Mouse (Mus musculus) CD4-positive, CD25-positive, alpha-beta regulatory T cell, adult 2 months (primary cell): Measurements from ENCODE around the gene Tmem88.
A peak's percentile ranks its signal among the peaks of the same experiment; 100 is the strongest.

Source experiments
- DNase-seq: peaks from one replicate; pipeline ENCODE4 v3.0.0-alpha.2; 2012; ENCODE audit warnings: low read depth, low spot score

The Tmem88 gene

GRCm38 (mm10) chr11:69416509-69416908 lies 18.5 kb upstream of the Tmem88 start:
- DNase-seq, result no peak

- DNase-seq, result peak; percentile 61
Observed at GRCm38 (mm10) chr11:69415668-69416451, 17.8 kb upstream of the Tmem88 start.

DNA sequence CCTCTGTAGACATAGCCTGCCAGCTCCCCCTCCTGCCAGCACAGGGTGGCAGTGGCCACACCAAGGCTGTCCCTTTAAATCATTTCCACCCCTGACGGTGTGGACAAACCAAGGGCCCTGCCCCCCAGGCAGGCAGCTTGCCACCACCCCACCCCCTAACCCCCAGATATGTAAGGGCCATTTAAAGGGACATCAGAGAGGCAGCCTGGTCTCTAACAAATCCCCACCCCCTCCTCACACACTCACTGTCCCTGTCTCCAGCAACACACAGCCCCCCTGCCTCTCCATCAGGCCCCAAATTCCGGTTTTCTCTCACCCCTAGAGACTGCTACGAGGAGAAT lies 17.3 kb upstream of the Tmem88 start:
- no peak for DNase-seq

DNA sequence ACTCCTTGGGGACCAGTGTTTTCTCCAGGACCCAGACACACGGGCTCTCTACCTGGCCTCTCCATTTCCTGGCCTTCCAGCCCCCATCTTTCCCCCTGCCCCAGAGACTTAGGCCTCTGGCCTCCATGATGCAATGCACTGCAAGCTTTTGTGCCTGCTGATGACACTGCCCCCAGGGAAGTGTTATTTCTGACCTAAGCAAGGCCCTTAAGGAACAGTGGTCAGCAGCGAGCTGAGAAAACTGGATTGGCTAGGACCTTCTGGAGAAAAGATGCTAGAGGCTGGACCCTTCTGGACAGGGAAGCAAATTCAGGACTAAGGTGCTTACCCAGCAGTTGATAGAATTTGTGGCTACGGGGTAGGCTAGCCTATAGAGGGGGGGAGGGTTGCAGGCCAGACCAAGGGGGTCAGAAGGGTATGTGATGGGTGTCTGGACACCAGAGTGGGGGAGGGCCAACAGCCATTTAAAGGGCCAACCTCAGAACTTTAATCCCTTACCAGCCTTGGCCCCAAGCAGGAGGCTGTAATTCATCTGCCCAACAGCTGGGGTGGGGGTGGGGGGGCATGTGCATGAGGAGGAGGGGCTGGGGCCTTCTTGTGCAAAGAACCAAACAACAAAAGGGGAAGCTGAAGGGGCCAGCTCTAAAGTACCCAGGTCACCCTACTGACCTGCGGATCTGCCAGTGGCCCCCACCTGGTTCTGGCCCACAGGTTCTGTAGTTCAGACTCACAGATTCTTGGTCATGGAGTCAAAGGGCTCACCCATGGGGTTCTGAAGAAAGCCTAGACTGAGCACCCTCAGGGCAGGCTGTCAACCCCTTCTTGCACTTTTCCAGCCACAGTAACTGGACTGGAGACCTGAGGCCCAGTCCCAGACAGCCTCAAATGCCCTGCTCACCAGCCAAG lies 16.6 kb upstream of the Tmem88 start:
- DNase-seq, result peak; percentile 25

DNA sequence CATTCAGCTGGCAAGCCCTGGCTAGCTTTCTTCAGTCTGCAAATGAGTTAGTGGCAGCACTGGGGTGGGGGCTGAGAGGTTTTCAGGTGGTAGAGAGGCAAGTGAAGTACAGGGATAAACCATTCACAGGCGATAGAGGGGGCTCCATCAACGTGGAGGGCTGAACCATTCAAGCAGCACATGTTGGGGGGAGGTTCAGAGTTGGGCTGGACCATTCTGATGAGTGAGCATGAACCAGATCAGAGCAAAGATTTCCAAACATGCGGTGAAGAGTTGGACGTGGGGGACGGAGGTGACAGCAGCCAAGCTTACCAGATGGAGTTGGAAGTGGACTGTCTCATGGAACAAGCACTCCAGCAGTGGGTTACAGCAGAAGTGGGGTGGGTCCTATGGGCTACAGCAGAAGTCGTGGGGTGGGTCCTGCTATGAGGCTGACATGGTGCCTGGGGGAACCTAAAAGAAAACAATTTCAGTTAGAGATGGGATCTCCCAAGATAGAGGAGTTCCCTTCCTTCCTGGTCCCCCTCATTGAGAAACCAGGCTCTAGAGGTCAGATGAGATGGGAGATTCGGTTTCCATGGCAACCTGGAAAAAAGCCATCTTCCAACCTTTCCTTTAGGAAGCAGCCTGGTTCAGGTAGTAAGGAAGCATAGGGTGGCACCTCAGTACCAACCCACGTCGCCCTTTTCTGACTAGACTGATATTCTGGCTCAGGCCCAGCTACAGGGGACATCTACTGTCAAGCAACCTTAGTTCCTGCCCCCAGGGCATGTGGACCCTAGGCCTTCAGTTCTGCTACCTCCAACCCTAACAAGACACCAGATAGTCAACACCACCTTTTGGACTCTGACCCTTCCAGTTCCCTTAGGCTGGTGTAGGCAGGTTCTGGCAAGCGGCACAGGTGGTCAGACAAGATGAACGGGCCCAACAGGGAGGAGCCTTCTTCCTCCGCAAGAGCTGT lies 15.5 kb upstream of the Tmem88 start, which contains the start of gene Kdm6b:
Kdm6b (minus strand) TSS at position 455 of the 961 bp plus-strand sequence.
- DNase-seq, result peak; percentile 41

GRCm38 (mm10) chr11:69412548-69412947 lies 14.5 kb upstream of the Tmem88 start:
- no peak for DNase-seq

GRCm38 (mm10) chr11:69411538-69412203 lies 13.6 kb upstream of the Tmem88 start:
- DNase-seq, result peak; percentile 86

- peak; percentile 88 for DNase-seq
Observed at GRCm38 (mm10) chr11:69411073-69411535, 13.1 kb upstream of the Tmem88 start.

DNA sequence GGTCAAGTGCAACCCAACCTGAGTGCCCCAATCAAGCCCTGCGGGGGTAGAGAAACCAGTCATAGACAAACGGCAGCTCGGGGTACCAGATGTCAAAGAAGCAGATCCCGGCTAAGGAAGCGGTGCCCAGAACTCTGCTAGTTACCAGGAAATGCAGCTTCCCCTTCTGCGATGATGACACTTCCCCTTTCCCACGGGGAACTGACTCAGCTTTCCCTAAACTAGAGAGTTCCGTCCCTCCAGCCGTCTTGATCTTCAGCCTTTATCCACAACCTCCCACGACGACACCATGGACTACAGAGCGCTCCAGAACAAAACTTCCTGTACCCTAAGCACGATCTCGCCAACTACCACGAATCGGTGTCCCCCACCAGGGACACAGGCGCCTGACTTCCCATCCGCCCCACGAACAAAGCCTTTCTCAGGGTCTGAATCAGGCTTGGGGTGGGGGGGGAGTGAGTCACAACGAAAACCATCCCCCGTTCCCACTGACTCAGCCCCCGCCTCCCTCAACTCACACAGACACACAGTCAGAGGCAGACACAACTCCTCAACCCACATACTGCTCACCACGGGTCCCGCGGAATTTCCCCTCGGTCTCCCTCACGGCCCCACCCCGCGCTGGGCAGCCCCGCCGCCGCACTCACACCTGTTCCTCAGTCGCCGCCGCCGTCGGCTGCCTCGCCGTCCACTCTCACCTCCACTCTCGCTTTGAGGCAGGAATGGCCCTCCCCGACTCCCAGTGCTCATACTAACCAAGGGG lies 12.5 kb upstream of the Tmem88 start:
- DNase-seq, result peak; percentile 94

DNA sequence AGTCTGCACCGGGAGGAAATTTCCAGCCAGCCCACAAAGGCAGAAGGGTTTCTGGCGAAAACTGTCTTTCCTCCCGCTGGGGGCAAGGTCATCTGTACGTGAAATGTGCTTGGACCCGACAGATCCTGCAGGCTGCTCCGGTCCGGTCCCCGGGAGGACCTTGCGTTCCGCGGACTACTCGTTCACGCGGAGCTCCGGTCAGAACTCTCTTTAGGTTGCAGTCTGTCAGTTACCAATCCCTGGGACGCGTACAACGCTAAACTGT lies 11.9 kb upstream of the Tmem88 start:
- DNase-seq, result no peak

DNA sequence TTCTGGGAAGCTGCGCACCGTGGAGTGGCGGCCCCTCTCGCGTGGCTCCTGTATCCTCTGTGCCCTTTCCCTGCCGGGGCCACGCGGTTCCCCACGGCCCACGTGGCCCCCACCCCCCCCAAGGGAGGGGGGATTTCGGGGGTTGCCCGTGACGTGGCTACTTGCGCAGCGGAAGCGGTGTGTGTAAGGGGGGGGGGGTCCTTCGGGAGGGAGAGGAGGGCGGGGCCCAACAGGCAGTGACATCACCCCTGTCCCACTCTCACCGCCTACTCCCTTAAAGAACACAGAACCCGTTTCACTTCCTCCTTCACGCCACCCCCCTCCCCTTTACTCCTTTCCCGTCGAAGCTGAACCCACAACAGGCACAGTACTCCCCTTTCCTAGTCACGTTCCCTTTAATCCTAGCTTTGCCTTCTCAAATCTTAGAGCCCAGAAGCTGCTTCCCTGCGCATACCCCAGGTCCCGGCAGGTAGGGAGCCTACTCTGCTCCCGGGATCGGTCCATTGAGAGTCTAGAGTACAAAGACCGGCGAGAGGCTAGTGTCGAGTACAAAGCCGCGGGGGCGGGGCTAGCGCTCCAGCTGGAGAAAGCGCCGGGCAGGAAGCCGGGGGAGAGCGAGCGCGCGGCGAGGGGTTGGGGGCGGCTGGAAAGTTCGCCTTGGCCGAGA lies 11.5 kb upstream of the Tmem88 start:
- peak; percentile 96 for DNase-seq

GRCm38 (mm10) chr11:69408541-69409377 lies 10.7 kb upstream of the Tmem88 start:
- DNase-seq, result peak; percentile 92

- DNase-seq, result no peak
Observed at GRCm38 (mm10) chr11:69407724-69408004, 9.6 kb upstream of the Tmem88 start.

DNA sequence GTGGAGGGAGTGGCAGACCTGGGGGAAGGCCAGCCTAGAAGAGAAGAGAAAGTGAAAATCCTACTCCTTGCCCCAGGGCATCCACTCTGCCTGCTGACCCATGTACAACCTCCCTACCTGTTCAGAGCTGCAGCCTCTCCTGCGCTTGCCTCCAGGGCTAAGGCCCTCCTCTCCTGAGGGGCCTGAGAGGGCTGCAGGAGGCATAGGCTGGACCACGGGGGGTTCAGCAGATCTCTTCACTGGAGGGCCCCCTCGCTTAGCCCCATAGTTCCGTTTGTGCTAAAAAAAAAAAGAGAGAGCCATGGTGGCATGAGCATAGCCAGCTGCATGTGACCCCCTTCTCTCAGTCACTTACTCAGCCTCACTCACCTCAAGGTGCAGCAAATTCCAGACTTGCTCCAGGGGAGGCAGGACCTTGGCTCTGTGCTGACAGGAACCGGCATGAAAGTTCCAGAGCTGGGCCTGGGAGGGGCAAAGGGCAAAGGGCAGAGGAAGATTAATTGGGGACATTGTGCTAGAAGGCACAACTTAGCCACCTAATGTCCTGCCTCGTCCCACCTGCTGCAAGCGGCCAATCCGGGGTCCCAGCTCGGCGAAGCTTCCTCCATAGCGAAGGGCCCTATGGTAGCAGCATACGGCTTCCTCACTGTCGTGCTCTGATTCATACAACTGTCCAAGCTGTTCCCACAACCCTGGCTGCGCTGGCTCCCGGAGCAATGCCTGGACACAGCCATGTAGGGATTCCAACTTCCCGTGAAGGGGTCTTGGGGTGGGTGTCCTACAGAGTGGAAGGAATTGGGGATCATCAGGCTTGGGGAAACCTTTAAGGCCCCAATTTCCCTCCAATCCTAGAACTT lies 9.1 kb upstream of the Tmem88 start:
- DNase-seq, result peak; percentile 18

GRCm38 (mm10) chr11:69406282-69406681 lies 8.2 kb upstream of the Tmem88 start:
- peak; percentile 18 for DNase-seq

- peak; percentile 19 for DNase-seq
Observed at GRCm38 (mm10) chr11:69405397-69406200, 7.6 kb upstream of the Tmem88 start.
